Mouse (Mus musculus) spleen, postnatal 14 days (tissue): ENCODE results near the gene Defb26.

Source experiments
- DNase-seq, 2 experiments: peaks; one replicate each; pipeline ENCODE4 v3.0.0; 2021 to 2022; ENCODE audit warnings: low spot score in 2 of 2

Gene Defb26

GRCm38 (mm10) chr2:152470973-152471372, 40.5 kb downstream of the Defb26 start:
- no peak for DNase-seq

GRCm38 (mm10) chr2:152464570-152465150, 46.8 kb downstream of the Defb26 start, which contains the start of gene Defb23:
Gene Defb23 (minus strand): TSS chr2:152464620.
- DNase-seq, result no peak

GRCm38 (mm10) chr2:152459241-152459640, 52.3 kb downstream of the Defb26 start:
- no peak for DNase-seq
